Mouse (Mus musculus): Measurements from ENCODE around the gene Atg4a. TPM values are rescaled to one million over a fixed set of nuclear protein-coding genes. Genes with fewer than 3 reads are reported as not detected.

Gene Atg4a
- 14.7 TPM for polyA plus RNA-seq (2014; fragmentation: Illumina TruSeq; extraction: RNeasy Lipid Tissue Mini Kit (QIAGEN cat#74804); ENCODE audit: insufficient read depth, low read depth, low replicate concordance)

DNA sequence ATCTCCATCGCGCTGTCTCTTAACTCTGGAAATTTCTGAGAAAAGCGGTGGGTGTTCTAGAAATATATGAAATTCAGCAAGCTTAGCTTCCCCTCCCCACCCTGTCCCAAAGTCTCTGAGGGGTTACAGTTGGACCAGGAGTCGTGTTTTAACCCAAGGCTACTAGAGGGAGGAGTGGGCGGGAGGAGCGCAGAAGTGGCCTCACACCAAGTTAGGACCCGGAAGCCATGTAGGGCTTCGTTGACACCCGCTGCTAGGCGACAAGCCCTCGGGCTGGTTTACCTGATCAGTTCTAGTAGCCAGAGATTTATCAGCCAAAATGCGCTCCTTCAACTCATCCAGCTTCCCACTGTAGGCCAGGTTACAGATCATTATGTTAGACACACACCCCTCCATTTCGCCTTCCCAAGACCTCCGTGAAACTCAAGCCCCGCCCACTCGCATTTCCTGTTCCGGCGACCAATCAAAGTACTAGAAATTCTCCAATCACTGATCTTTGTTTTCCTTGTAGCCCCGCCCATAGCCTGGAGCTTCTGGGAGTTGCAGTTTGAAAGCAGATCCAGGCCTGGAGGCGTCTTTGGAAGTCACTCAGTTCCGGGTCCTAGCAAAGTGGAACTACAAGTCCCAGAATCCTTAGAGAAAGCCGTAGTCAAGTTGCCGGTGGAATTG lies at the start of gene Atg4a, which contains the start of gene Psmd10:
Gene Atg4a, plus strand, starts transcription at position 636 of the 669 bp plus-strand sequence.
Gene Psmd10, minus strand, starts transcription at position 457 of the 669 bp plus-strand sequence.

DNA sequence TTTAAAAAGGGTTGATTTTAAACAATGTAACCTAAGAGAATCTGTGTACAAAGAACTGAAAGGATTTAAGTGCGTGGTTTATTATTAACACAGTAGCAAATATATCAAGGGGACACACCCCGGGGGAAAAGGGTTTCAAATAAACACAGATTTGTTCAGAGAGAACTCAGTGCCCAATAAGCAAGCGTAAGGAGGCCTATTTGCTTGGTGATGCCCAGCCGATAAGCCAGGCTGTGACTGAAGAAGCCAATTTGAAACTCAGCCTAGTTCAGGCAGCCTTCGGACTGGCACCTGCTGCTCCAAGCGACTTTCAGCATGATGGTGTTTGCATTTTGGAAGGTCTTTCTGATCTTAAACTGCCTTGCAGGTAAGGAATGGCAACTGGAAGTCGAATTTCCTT lies 49.3 kb upstream of the Atg4a start, which contains the start of gene Vsig1:
Gene Vsig1, plus strand, starts transcription at position 249 of the 400 bp plus-strand sequence.

Other genes starting within 250 kb of the Atg4a start
- gene Tex13b, start 143.5 kb upstream of the Atg4a start, polyA plus RNA-seq (2014; fragmentation: Illumina TruSeq; extraction: RNeasy Lipid Tissue Mini Kit (QIAGEN cat#74804); ENCODE audit: insufficient read depth, low read depth, low replicate concordance), result not detected
- gene Vsig1, start 49.3 kb upstream of the Atg4a start, polyA plus RNA-seq (2014; fragmentation: Illumina TruSeq; extraction: RNeasy Lipid Tissue Mini Kit (QIAGEN cat#74804); ENCODE audit: insufficient read depth, low read depth, low replicate concordance), result 0.27 TPM
- 26.4 TPM for gene Psmd10, start 179 bp upstream of the Atg4a start, polyA plus RNA-seq (2014; fragmentation: Illumina TruSeq; extraction: RNeasy Lipid Tissue Mini Kit (QIAGEN cat#74804); ENCODE audit: insufficient read depth, low read depth, low replicate concordance)

Measured in lung, adult 10 weeks (tissue).